ENCODE assay signal across 32 mouse cellular contexts in the genomic region with DNA sequence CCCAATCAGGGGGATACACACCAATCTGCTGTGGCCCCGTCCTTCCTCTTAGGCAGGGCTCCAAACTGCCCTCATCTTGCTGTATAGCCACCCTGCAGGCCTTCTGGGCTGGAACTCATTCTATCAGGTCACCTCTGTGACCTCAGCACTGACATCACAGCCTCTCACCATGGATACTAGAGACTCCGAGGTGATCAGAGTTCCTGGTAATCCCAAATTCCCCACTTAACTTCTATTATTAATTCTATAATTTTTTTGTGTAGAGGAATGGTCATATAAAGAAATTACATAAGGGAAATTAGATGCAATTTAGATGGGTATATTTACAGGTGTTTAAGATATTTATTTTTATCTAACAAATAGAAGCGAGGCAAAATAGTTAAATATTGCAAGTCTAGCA. TPM values are rescaled to one million over a fixed set of nuclear protein-coding genes. Genes with fewer than 3 reads are reported as not detected.
"Had no signal": no experiment of that assay in that cellular context is flagged by ENCODE, and none has a peak within 500 bp of the region (broad histone marks: within the 10 kb centered on the region; RNA-seq: fewer than 3 reads in every experiment).

TSS of gene Ubqln3 (minus strand) at position 101 of the 400 bp plus-strand sequence.

- H3K4me1 ChIP-seq: embryonic facial prominence, embryonic 10.5 days; embryonic facial prominence, embryonic 12.5 days; embryonic facial prominence, embryonic 13.5 days; embryonic facial prominence, embryonic 15.5 days; forebrain, embryonic 10.5 days; forebrain, embryonic 12.5 days; forebrain, embryonic 13.5 days; forebrain, embryonic 15.5 days had no signal

- H3K36me3 ChIP-seq: embryonic facial prominence, embryonic 10.5 days; embryonic facial prominence, embryonic 12.5 days; embryonic facial prominence, embryonic 13.5 days; embryonic facial prominence, embryonic 15.5 days; forebrain, embryonic 10.5 days; forebrain, embryonic 12.5 days; forebrain, embryonic 15.5 days had no signal

- DNase-seq: cerebellum, adult 8-10 months; cerebellum, adult 9-10 months; cerebellum, adult 9-11 months; cerebellum, postnatal 10 days; cerebellum, postnatal 14 days; cerebellum, postnatal 25 days; cerebellum, postnatal 36 days; embryo, embryonic 11 days; forebrain, postnatal 0 days; gastrocnemius, adult 2 months; gastrocnemius, postnatal 10 days; gastrocnemius, postnatal 14 days; gastrocnemius, postnatal 25 days; gastrocnemius, postnatal 36 days; heart, adult 11 months; heart, adult 18-20 months; heart, adult 2 months had no signal

- H3K27me3 ChIP-seq: embryonic facial prominence, embryonic 12.5 days; embryonic facial prominence, embryonic 13.5 days; embryonic facial prominence, embryonic 15.5 days; forebrain, embryonic 12.5 days; forebrain, embryonic 13.5 days; forebrain, embryonic 15.5 days had no signal

- H3K4me3 ChIP-seq: embryonic facial prominence, embryonic 10.5 days; embryonic facial prominence, embryonic 12.5 days; embryonic facial prominence, embryonic 13.5 days; embryonic facial prominence, embryonic 15.5 days; erythroblast, embryonic 14.5 days; forebrain, embryonic 10.5 days; forebrain, embryonic 12.5 days; forebrain, embryonic 13.5 days; forebrain, embryonic 15.5 days; gastrocnemius, adult 2 months; heart, adult 2 months had no signal

- H3K27ac ChIP-seq: embryonic facial prominence, embryonic 10.5 days; embryonic facial prominence, embryonic 12.5 days; embryonic facial prominence, embryonic 13.5 days; embryonic facial prominence, embryonic 15.5 days; forebrain, embryonic 10.5 days; forebrain, embryonic 12.5 days; forebrain, embryonic 13.5 days; forebrain, embryonic 15.5 days; gastrocnemius, adult 2 months; heart, adult 2 months had no signal

RNA-seq across cellular contexts. Expression of gene Ubqln3, which starts in this region (rescaled TPM):
- polyA plus RNA-seq: cortical plate, adult 2 months; embryonic facial prominence, embryonic 10.5 days; embryonic facial prominence, embryonic 11.5 days; embryonic facial prominence, embryonic 12.5 days; embryonic facial prominence, embryonic 13.5 days; erythroblast, embryonic 14.5 days; forebrain, embryonic 10.5 days; forebrain, embryonic 11.5 days; forebrain, embryonic 12.5 days; forebrain, embryonic 13.5 days; forebrain, embryonic 14.5 days; forebrain, embryonic 15.5 days; forebrain, embryonic 16.5 days; forebrain, postnatal 0 days; frontal cortex, adult 2 months had no signal
